Mouse (Mus musculus) heart, adult 11 months (tissue): Measurements from ENCODE around the gene Gm17402.

Experiments used
- DNase-seq: peaks from one replicate; pipeline ENCODE4 v3.0.0; 2022

Gm17402 gene

DNA sequence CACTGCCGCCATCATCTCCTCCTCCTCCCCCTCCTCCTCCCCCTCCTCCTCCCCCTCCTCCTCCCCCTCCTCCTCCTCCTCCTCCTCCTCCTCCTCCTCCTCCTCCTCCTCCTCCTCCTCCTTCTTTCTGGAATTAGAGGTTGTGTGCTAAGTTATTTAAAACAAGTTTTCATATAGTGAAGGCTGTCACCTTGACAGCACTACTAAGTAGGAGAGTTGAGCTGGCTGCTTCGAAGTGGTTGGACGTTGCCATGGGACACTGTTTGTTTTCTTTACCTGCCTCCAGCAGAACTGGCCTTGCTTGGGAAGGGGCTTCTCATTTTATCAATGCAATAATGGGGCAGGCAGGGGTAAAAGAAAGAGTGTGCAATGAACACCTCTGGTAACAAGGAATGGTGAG is at the start of gene Gm17402:
Gene Gm17402 (minus strand): TSS at position 101 of the 400 bp plus-strand sequence.
- no peak for DNase-seq

DNA sequence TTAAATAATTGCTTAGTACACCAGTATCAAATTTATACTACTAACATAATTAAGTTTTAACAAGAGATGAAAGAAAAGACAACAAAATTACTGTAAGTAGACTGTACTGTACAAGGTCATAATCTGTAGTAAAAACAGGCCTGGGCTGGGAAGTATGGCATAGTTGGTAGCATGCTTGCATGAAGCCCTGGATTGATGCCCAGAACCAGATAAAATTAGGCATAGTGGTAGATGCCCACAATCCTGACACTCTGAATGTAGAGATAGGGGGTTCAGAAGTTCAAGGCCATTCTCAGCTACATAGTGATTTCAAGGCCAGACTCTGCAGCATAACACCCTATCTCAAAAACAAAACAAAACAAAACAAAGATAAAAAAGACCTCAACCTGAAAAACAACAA is 3.3 kb upstream of the Gm17402 start:
- DNase-seq, result peak; percentile 90

DNA sequence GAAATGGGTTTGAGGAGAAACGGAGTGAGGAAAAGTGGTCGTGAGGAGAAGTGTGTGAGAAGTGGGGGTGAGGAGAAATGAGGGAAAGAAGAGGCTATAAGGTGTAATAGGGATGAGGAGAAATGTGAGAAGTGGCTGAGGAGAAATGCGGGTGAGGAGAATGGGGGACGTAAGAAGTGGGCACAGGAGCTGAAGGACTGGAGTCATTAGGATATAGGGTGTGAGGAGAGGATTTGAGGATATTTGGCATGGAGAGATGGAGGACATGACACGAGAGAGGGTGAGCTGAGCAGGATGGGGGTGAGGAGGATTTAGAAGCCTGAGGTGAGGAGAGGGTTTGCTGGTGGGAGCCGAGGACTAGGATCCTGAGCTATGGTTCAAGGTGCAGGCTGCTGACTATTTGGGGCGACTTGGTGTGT is 594 bp downstream of the Gm17402 start:
- no peak for DNase-seq

DNA sequence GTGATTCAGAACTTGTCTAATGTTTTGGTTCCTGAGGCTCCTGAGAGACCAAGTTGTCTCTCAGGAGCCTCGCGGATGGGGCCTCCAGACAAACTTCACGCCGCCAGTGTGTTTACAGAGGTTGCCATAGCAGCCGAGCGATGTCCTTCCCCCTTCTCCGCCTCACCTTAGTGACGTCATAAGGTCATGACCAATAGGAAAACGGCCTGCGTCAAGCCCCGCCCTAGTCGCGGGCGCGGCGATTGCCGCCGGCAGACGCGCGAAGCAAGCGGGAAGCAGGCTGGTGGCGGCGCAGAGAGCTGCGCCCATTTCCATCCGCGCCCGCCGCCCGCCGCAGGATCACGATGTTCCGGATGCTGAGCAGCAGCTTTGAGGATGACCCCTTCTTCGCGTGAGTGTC is 1.1 kb downstream of the Gm17402 start, which contains the start of gene Mlf1:
Gene Mlf1 (plus strand): TSS at position 226 of the 400 bp plus-strand sequence.
- DNase-seq, result peak; percentile 99

DNA sequence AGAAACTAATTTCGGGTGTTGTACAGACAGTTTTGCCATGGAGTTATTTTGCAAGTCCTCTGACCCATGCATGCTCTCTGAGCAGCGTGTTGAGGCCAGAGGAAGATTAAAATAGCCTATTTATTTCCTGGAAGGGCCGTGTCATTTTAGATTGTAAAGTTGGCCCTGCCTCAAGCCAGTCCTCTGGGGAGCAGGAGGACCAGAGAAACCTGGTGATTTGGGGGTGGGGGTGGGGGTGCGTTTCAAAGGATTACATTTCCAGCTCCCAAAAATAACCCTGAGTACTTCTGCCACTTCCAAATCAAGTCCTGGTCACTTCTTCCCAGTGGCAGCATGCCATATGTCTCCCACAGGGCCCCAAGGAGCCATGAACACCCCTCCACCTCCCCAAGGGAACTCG is 2.2 kb downstream of the Gm17402 start:
- peak; percentile 96 for DNase-seq

DNA sequence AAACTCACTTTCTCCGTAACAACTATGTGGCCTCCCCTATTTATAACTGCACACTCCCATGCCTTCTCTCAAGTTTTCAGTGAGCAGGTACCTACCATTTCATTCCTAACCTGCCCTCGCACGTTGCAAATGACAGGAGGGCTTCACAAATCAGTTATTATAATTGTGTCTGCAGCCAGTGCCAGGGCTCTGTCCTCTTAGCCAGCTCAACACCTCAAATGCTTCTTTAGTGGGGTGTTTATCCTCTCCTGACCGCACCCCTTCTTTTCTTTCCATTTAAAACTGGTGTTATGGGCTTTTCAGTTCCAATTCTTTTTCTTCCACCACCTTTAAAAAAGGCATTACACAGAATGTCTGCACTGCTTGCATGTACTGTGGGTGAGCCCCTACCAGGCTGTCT is 2.8 kb downstream of the Gm17402 start:
- DNase-seq, result peak; percentile 55

DNA sequence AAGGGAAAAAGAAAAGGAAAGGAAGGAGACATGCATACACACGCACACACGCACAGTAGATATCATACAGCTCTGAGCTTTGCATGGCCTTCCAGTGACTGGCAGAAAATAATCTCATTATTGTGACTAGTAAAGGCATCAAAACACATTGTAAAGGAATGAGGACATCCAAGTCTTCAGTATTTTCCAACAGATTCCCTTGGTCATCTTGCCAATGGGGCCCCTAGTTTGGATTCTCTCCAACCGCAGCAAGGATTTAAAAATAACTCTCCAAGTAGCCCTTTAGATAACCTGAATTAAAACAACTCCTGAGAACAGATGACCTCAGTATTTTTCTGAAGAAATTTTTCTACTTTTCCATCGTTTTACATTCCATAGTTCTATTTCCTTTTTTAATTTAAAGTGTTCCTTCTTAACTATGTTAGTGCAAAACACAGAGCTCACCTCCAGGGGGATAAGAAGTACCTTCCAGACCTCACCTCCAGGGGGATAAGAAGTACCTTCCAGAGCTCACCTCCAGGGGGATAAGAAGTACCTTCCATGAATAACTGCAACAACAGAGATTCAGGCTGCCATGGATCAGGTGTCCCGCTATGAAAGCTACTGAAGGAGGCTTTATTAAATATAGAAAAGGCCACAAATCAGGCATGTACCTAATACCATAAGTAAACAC is 5.4 kb downstream of the Gm17402 start:
- DNase-seq, result no peak

DNA sequence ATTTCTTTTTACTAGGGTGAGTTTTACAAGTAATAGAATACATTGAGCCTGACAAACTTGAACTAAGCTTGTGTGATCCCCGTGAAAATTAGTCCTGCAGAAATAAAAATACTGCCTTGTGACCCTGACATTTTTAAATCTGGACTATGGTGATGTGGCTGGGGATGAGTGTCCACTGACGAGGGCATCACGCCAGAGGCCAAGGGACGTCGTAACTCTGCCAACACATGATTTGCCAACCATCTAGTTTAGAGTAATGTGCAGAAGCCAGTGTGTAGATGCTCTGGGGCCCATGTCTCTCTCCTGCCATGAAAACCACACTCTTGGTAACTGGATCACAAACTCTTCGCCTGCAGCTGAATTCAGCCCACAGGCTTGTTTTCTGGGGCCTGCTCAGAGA is 7.5 kb downstream of the Gm17402 start:
- peak; percentile 93 for DNase-seq

DNA sequence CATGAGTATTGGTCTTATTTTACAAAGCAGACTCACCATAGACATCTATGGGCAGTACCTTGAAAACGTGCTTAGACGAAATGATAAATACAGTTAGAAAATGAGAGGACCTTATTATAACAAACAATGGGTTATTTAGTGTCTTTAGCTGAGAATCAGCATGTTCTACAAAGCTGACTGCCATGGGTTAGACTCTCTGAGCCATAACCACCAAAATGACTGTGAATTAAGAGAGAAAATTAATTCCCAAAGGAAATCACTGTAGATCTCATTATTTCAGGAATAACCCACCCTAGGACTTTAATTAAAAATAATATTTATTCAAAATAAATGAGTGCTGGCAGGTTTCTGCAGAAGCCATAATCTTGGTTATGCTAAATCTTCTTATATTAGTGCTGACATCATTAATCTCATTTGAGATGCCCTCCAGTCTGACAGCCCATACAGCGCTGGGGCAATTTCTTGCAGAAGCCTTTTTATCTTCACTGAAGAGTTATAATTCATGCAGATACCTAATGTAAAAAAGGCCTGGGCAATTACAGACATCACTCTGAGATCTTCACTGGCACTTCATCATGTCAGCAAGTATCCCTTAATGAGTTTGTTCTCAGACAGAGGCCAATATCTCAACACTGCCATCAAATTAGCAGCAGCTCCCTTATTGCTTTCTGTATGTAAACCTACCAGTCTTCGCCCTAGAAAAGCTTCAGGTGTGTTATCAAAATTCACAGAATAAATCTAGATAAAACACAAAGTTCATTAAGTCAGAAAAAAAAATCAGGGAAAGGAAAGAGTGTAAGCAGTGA is 8.7 kb downstream of the Gm17402 start:
- DNase-seq, result no peak

DNA sequence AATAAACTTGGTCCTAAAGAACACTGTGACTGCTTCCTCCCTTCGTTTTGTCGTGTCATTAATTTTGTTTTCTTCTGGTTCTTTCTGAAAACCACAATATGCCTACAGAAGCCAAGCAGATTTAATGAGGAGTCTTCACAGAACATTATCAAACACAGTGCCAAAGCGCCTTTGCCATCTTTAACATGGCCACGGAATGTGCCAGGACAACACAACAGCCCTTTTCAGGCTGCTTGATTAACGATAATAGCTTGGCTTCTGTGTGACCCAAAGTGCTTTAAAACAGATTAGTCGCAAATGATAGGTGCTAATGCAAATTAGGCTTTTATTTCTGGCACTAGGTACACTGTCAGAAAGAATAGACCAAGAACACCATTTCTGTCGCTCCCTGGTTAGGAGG is 16.6 kb downstream of the Gm17402 start:
- no peak for DNase-seq

DNA sequence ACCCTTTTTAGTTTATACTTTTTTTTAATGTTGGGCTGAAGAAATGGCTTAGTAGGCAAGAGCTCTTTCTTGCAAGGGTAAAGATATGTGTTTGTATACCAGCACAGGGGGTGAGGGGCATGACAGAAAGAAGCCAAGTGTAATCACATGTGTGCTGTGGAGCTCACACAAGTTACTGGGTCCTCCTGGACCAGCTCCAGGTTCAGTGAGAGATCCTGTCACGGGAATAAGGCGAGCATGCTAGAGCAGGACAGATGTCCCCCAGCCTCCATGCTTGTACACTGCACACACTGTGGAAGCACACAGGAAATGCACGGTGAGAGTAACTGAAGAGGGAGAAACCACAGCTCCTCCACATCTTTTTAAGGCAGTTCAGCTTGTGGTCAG is 22.2 kb downstream of the Gm17402 start:
- DNase-seq, result no peak

DNA sequence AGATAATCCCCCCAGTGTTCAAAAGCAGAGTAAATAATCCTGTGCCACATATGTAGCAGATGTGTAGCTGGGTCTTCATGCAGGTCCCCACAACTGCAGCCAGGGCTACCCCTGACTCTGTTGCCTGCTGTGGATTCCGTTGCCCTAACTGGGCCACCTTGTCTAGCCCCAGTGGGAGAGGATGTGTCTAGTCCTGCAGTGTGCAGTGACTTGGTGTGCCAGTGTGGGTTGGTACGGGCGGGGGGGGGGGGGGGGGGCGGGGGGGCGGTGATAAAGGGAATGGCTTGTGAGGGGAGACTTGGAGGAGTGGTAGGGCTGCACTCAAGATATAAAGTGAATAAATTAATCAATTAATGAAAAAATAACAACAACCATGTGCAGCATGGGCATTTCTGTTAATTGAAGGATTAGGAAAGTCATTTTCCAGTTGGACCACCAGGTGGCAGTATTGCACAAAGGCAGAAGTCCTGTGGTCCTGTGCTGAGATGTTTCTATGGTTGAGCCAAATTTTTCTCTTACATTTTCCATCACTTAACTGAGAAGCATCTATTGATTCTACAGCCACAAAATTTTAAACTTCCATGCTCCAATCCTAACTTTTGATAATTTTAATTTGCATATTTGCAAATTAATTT is 22.7 kb downstream of the Gm17402 start:
- DNase-seq, result no peak

DNA sequence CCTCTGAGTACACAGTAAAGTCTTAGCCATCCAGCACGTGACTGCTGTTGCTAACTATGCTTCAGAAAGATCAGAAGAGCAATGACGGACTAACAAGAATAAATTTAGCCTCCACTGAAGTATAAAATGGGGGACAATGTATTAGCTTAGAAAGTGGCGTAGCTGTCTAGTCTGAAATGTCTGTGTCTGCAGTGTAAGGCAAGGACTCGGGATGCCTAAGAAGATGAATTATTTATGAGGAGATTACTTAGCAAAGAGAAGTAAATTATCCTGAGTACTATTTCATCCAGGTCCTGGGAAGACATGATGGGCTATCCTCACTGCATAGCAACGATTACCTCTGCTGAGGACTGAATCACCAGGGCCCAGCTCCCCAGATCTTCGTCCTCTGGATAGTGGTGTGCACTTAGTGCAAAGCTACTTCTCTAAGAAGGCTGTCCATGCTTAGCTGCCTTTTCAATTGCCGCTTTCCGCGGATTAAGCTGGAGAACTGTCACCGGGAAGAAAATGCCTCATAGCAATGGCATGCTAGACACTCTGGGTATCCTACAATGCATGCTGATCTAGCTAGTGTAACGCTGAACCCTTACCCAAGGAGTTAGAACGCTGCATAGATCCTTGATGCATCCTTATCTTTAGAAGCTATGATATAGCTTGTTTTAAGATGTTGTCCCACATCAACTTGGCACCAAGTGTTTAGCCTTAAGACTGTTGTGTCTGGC is 23.4 kb downstream of the Gm17402 start:
- DNase-seq, result no peak

DNA sequence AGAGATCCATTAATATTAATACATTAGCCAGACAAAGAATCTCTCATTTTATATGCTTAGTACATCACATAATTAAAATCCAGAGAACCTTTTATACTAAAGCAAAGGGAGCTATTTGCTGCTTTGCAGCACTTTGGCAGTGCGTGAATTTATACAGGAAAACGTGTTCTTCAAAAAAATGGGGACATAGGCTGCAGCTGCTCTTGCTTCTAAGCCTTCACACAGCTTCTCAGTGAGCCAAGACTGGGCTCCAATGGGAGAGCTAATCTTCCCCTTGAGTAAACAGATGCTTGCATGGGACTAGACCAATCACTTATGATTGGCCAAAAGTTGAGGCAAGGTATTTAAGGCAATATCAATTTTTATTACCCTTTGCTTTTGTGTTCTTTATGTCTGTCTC is 28.3 kb downstream of the Gm17402 start:
- DNase-seq, result no peak

DNA sequence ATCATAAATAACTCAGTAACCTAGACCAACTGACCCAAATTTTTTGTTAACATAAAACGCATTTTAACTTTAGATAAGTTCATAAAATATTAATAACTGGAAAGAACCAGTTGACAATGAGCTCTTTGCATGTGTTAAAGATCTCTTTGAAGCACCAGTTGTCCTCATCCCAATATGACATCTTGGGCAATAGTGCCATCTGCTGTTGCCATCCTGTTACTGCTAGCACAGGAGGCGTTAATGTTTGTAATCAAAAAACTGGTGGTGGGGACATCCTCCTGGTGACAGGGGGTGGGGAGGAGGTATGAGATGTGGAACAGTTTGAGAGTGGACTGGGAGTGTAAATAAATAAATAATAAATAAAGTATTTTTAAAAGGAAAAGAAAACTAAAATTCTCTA is 30.4 kb downstream of the Gm17402 start:
- DNase-seq, result no peak

DNA sequence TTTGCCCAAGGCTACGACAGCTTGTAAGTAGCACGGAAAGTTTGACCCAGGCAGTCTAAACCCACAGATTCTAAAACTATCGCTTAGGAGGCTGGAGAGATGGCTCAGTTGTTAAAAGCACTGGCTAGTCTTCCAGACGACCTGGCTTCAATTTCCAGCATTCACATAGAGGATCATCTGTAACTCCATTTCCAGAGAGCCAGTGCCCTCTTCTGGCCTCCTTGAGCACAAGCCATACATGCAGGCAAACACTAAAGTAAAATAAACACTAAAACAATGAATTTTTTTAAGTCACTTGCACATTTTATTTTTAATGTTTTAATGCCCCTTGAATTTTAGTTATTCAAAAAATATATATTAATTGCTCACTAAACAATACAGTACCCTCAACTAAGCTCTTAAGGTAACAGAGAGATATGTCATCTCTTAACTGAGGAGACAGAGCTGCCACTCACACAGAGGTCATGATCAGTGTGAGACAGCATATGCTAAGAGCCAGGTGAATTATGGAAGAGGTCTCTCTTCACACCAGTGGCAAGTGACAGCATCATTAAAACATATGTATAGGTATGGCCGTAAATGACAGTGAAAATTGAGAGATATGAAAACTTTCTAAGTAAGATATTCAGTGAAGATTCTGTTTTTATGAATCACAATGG is 31.8 kb downstream of the Gm17402 start:
- no peak for DNase-seq

DNA sequence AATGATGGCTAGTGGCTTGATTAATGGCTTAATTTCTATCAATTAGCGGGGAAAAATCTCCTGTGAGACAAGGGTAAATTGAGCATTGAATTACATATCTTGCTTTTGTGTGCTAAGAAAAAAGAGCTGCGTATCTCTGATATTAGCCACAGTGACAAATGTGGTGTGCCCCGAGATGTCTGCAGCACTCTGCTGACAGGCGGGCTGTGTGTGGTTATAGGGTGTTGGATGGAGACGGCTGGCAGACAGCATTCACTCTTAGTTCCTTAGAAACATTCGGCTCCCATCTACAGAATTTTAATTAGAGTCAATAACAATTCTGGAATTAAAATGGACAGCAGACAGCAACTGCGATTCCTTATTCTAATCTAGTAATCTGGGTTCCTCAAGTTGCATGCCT is 34.0 kb downstream of the Gm17402 start:
- no peak for DNase-seq

DNA sequence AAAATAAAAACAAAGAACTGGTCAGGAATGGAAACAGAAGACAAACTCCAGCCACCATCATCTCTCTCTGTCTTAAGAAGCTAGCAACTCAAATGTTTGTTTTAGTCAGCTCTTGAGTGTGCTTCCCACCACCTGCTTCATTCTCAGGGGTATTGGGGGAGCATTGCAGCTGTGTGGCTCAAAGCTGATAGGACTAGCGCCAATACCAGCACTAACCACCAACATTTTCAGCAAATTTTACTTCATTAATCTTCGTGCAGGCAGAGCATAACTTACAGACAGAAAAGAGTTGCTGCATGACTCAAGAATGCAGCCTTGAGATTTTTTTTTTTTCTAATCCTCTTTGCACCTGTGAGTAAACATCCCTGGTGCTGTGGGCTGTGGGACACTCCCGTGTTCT is 35.4 kb downstream of the Gm17402 start:
- no peak for DNase-seq

DNA sequence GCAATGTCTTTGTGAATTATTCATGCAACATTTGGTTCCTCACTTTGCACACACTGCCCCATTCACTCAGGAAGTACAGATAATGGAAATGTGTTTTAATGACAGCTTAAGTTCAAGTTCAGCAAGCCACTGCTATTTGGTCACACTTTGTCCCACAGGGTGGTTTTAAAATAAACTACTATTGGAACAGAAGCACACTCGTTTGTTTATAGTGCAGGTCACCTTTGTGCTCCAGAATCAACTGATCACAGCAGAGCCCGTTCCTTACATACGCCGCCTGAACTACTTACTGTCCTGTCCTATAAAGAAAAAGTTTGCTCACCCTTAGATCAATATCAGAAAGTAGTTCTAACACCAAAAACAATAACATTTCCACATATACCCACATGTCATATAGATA is 52.5 kb downstream of the Gm17402 start:
- no peak for DNase-seq
